Mouse (Mus musculus) E14TG2a.4 (cell line): Measurements from ENCODE around the gene Lcor.
A peak's percentile ranks its signal among the peaks of the same experiment; 100 is the strongest.

ENCODE experiments used
- H3K27me3 ChIP-seq: 2 replicates; pipeline ENCODE4 v1.6.1; 2014; ENCODE audit warnings: low read length, control low read depth; ENCODE audit not compliant: insufficient read depth
- H3K36me3 ChIP-seq: 2 replicates; pipeline ENCODE4 v1.6.1; 2014; ENCODE audit warnings: low read length, control low read depth; ENCODE audit not compliant: insufficient read depth
- H3K4me1 ChIP-seq: replicated peaks from 2 replicates; pipeline ENCODE4 v1.6.1; 2014; ENCODE audit warnings: low read depth, low read length, control low read depth
- H3K4me3 ChIP-seq: replicated peaks from 2 replicates; pipeline ENCODE4 v1.5.1; 2014; ENCODE audit warnings: mild to moderate bottlenecking, low read length
- H3K9me3 ChIP-seq: 2 replicates; pipeline ENCODE4 v1.6.1; 2014; ENCODE audit warnings: low read length, control low read depth
- CTCF ChIP-seq: conservative IDR thresholded peaks from 2 replicates; pipeline ENCODE4 v1.5.1; 2014; ENCODE audit warnings: low read length
- NANOG ChIP-seq: IDR thresholded peaks from 2 replicates; pipeline ENCODE4 v1.6.1; 2014; ENCODE audit warnings: borderline replicate concordance, low read length, mixed read lengths
- POU5F1 ChIP-seq: IDR thresholded peaks from 2 replicates; pipeline ENCODE4 v1.6.1; 2014; ENCODE audit warnings: low read length, borderline replicate concordance

Gene Lcor

GRCm38 (mm10) chr19:41481887-41482189, 599 bp upstream of the Lcor start:
- H3K9me3 ChIP-seq: no peaks in the 10 kb centered on the region
- TF ChIP-seq POU5F1: no peak
- no peak for TF ChIP-seq NANOG
- no peak for TF ChIP-seq CTCF
- no peaks in the 10 kb centered on the region for H3K27me3 ChIP-seq
- H3K36me3 ChIP-seq: peaks cover under 1% of the 10 kb centered on the region; the same call in 1 of the 2 replicates
- peaks cover 66% of the 10 kb centered on the region for H3K4me1 ChIP-seq
- peak overlapping the region; percentile 86 for H3K4me3 ChIP-seq

GRCm38 (mm10) chr19:41482909-41483444, 540 bp downstream of the Lcor start:
- TF ChIP-seq POU5F1 (no peak), NANOG (no peak), CTCF (no peak)
- H3K36me3 ChIP-seq: peaks cover 3% of the 10 kb centered on the region; the same call in 1 of the 2 replicates
- peaks cover 55% of the 10 kb centered on the region for H3K4me1 ChIP-seq
- no peaks in the 10 kb centered on the region for H3K9me3 ChIP-seq
- H3K4me3 ChIP-seq: peak overlapping the region; percentile 86
- no peaks in the 10 kb centered on the region for H3K27me3 ChIP-seq

- TF ChIP-seq POU5F1: no peak
- H3K27me3 ChIP-seq: no peaks in the 10 kb centered on the region
- peaks cover 49% of the 10 kb centered on the region for H3K4me1 ChIP-seq
- peaks cover 3% of the 10 kb centered on the region; the same call in 1 of the 2 replicates for H3K36me3 ChIP-seq
- peak overlapping the region; percentile 86 for H3K4me3 ChIP-seq
- H3K9me3 ChIP-seq: no peaks in the 10 kb centered on the region
Observed at GRCm38 (mm10) chr19:41483445-41484040, 1.1 kb downstream of the Lcor start.

GRCm38 (mm10) chr19:41484361-41484760, 1.9 kb downstream of the Lcor start:
- Histone ChIP-seq H3K27me3 (no peaks in the 10 kb centered on the region), H3K4me3 (peak overlapping the region; percentile 86), H3K9me3 (no peaks in the 10 kb centered on the region), H3K36me3 (peaks cover 3% of the 10 kb centered on the region; the same call in 1 of the 2 replicates), H3K4me1 (peaks cover 45% of the 10 kb centered on the region)
- no peak for TF ChIP-seq NANOG
- no peak for TF ChIP-seq CTCF
- TF ChIP-seq POU5F1: no peak

- H3K4me1 ChIP-seq: peaks cover 37% of the 10 kb centered on the region
- no peak for TF ChIP-seq NANOG
- no peak for TF ChIP-seq POU5F1
- TF ChIP-seq CTCF: no peak
- no peaks in the 10 kb centered on the region for H3K27me3 ChIP-seq
- H3K9me3 ChIP-seq: no peaks in the 10 kb centered on the region
- H3K36me3 ChIP-seq: peaks cover 13% of the 10 kb centered on the region; the same call in 1 of the 2 replicates
- H3K4me3 ChIP-seq: no peak overlapping the region
Observed at GRCm38 (mm10) chr19:41495382-41496032, 13.1 kb downstream of the Lcor start.

- no peak overlapping the region for H3K4me3 ChIP-seq
- H3K9me3 ChIP-seq: no peaks in the 10 kb centered on the region
- H3K36me3 ChIP-seq: peaks cover 13% of the 10 kb centered on the region; the same call in 1 of the 2 replicates
- H3K4me1 ChIP-seq: peaks cover 34% of the 10 kb centered on the region
- no peak for TF ChIP-seq POU5F1
- TF ChIP-seq CTCF: no peak
- no peak for TF ChIP-seq NANOG
- H3K27me3 ChIP-seq: no peaks in the 10 kb centered on the region
Observed at GRCm38 (mm10) chr19:41496058-41496457, 13.6 kb downstream of the Lcor start.

GRCm38 (mm10) chr19:41507872-41508271, 25.4 kb downstream of the Lcor start:
- TF ChIP-seq POU5F1 (no peak), NANOG (no peak), CTCF (no peak)
- no peak overlapping the region for H3K4me3 ChIP-seq

GRCm38 (mm10) chr19:41514836-41515235, 32.4 kb downstream of the Lcor start:
- H3K36me3 ChIP-seq: no peaks in the 10 kb centered on the region
- no peaks in the 10 kb centered on the region for H3K27me3 ChIP-seq
- H3K9me3 ChIP-seq: no peaks in the 10 kb centered on the region
- H3K4me1 ChIP-seq: peaks cover 14% of the 10 kb centered on the region; the same call in 1 of the 2 replicates
- TF ChIP-seq POU5F1: no peak
- TF ChIP-seq NANOG: no peak
- no peak for TF ChIP-seq CTCF
- no peak overlapping the region for H3K4me3 ChIP-seq

More at GRCm38 (mm10) chr19:41507872-41508271, 25.4 kb downstream of the Lcor start:
- H3K36me3 ChIP-seq: peaks cover 5% of the 10 kb centered on the region
- H3K27me3 ChIP-seq: no peaks in the 10 kb centered on the region
- H3K9me3 ChIP-seq: no peaks in the 10 kb centered on the region
- peaks cover 5% of the 10 kb centered on the region; the same call in 1 of the 2 replicates for H3K4me1 ChIP-seq

GRCm38 (mm10) chr19:41515549-41515948, 33.1 kb downstream of the Lcor start:
- Histone ChIP-seq H3K4me3 (no peak overlapping the region), H3K4me1 (peaks cover 14% of the 10 kb centered on the region; the same call in 1 of the 2 replicates), H3K36me3 (no peaks in the 10 kb centered on the region), H3K27me3 (no peaks in the 10 kb centered on the region), H3K9me3 (no peaks in the 10 kb centered on the region)
- TF ChIP-seq POU5F1 (no peak), CTCF (no peak), NANOG (no peak)
